Mouse (Mus musculus) forebrain, embryonic 10.5 days (tissue): ENCODE results near the gene Selenof. TPM values are rescaled to one million over a fixed set of nuclear protein-coding genes. Genes with fewer than 3 reads are reported as not detected.
A peak's percentile ranks its signal among the peaks of the same experiment; 100 is the strongest.
"Not testable (repeated sequence)": the region's sequence is repeated elsewhere in the genome, so short reads cannot be mapped to it uniquely, and the experiment has no call there.

Experiments used
- DNase-seq: peaks from one replicate; pipeline ENCODE4 v3.0.0-alpha.2; 2017; ENCODE audit warnings: low spot score; ENCODE audit errors: extremely low spot score
- H3K27ac ChIP-seq: fragments of 300-500 bp; sonication (generic); 2 replicates; pipeline ENCODE4 v1.5.1; 2016; ENCODE audit warnings: mild to moderate bottlenecking
- H3K27me3 ChIP-seq: fragments of 300-500 bp; sonication (generic); 2 replicates; pipeline ENCODE4 v1.6.1; 2016; ENCODE audit warnings: mild to moderate bottlenecking; ENCODE audit not compliant: poor library complexity, severe bottlenecking
- H3K36me3 ChIP-seq: fragments of 300-500 bp; sonication (generic); replicated peaks from 2 replicates; pipeline ENCODE4 v1.6.1; 2016; ENCODE audit warnings: mild to moderate bottlenecking, moderate library complexity
- H3K4me1 ChIP-seq: fragments of 300-500 bp; sonication (generic); 2 replicates; pipeline ENCODE4 v1.6.1; 2016
- H3K4me3 ChIP-seq: fragments of 300-500 bp; sonication (generic); 2 replicates; pipeline ENCODE4 v1.5.1; 2016; ENCODE audit warnings: mild to moderate bottlenecking, moderate library complexity
- H3K9me3 ChIP-seq: fragments of 300-500 bp; sonication (generic); 2 replicates; pipeline ENCODE4 v1.6.1; 2016; ENCODE audit warnings: mild to moderate bottlenecking, moderate library complexity
- WGBS: fragments of 180-500 bp; shearing (Covaris S2); methylation state at CpG from one replicate; pipeline ENCODE4 v1.1.7; 2016; 5-methylcytosine and 5-hydroxymethylcytosine counted together
- polyA plus RNA-seq: library from polyadenylated mRNA; unstranded; fragments of >200 nt; fragmentation: Nextera tagmentation; extraction: Ambion mirVana; gene quantifications from 2 replicates; pipeline ENCODE4 v1.2.1, GENCODE M21; 2016

Gene Selenof
- polyA plus RNA-seq, 1 experiment from 2014 or later: 480 TPM

DNA sequence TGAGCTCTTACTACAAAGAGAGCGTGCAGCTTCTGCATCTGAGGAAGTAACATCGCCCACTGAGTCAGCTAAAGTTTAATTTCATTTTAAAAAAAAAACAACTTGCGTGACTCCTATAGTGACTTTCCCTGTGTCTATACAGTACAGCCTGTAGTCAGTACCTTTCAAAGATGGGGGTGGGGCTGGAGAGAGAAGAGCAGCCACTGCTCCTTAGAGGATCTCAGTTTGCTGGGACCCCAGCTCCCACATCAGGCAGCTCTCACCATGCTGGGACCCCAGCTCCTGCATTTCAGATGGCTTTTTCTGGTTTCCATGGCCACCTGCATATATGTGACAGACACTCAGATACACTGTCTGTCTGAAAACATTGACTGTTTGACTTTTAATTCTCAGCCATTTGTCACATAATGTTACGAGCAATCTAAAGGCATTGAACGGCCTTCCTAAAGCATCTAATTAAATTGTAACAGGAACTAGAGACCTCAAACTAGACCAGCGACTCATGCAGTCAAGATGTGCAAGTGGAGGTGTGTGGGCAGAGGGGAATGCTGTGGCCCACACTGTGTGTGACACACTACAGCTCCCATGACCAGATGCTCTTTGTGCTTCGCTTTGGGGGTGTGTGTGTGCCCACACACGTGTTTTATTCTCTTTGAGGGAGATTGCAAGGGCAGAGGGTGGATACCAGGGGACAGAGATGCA is 19.2 kb downstream of the Selenof start:
- 92% methylated on average over 8 of the region's 8 CpGs for WGBS
- peaks cover 79% of the 10 kb centered on the region for H3K36me3 ChIP-seq
- DNase-seq: no peak
- H3K4me1 ChIP-seq: peaks cover 9% of the 10 kb centered on the region; the same call in 1 of the 2 replicates
- H3K27ac ChIP-seq: no peak overlapping the region
- no peaks in the 10 kb centered on the region for H3K9me3 ChIP-seq
- H3K4me3 ChIP-seq: no peak overlapping the region
- no peaks in the 10 kb centered on the region for H3K27me3 ChIP-seq

DNA sequence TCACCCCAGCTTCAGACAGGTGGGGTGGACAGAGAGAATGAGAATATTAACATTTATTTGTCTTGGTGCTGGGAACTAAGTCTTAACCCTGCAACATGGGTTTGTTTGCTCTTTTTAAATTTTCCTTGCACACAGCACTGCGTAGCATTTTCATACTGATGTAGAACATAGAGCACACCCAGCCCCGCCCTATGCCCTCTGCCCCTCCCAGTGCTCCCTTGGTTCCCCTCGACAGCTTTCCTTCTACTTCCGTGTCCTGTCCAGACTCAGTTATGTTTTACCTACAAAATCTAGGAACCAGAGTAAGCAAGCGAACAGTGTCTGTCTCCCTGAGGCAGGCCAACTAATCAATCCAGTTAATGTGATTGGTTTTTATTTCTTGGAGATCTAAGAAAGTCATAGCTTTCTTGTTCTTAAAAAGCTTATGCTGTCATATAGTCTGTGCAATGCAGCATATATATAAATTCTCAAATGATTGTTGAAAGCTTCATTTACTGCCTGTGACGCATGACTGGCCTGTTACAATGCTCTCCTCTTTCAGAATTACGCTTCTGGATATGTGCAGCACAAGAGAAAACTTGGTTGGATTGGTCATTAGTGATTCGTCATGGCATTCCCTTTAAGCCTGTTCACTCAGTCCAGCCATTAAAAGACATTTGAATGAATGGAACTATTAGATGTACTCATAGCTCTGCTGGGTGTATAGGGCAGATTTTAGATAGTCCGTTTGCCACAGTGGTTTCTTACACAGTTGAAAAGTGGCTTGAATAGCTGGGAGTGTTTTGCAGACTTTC is 23.1 kb downstream of the Selenof start:
- no peak overlapping the region for H3K27ac ChIP-seq
- no peaks in the 10 kb centered on the region for H3K9me3 ChIP-seq
- peaks cover 77% of the 10 kb centered on the region for H3K36me3 ChIP-seq
- DNase-seq: no peak
- no peaks in the 10 kb centered on the region for H3K27me3 ChIP-seq
- WGBS: 80% methylated on average over 9 of the region's 9 CpGs
- H3K4me1 ChIP-seq: peaks cover 27% of the 10 kb centered on the region
- H3K4me3 ChIP-seq: no peak overlapping the region

- Histone ChIP-seq H3K27me3 (no peaks in the 10 kb centered on the region), H3K36me3 (peaks cover 69% of the 10 kb centered on the region), H3K4me1 (peaks cover 46% of the 10 kb centered on the region), H3K9me3 (no peaks in the 10 kb centered on the region), H3K27ac (no peak overlapping the region), H3K4me3 (no peak overlapping the region)
- no peak for DNase-seq
- WGBS: 76% methylated on average over 4 of the region's 4 CpGs
Observed at GRCm38 (mm10) chr3:144597121-144597520, 27.0 kb downstream of the Selenof start.

GRCm38 (mm10) chr3:144597790-144598467 is 27.8 kb downstream of the Selenof start:
- no peak overlapping the region for H3K4me3 ChIP-seq
- peak overlapping the region; percentile 22; the same call in 1 of the 2 replicates for H3K27ac ChIP-seq
- H3K36me3 ChIP-seq: peaks cover 67% of the 10 kb centered on the region
- no peaks in the 10 kb centered on the region for H3K27me3 ChIP-seq
- H3K4me1 ChIP-seq: peaks cover 44% of the 10 kb centered on the region
- no peaks in the 10 kb centered on the region for H3K9me3 ChIP-seq
- 74% methylated on average over 12 of the region's 12 CpGs for WGBS
- DNase-seq: no peak

DNA sequence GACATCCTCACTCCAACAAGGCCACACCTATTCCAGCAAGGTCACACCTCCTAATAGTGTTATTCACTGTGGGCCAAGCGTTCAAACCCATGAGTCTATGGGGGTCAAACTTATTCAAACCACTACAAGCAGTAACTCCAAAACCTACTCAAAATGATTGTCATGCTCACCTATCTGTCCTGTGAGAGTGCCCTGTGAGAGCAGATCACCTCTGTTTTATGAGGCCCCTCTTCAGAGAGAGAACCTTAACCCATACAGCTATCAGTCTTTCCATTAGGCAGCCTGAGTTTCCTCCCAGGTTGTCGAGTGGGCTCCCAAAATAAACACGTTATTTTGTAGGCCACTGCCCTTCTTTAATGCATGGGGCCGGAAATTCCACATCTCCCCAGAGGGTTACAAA is 32.3 kb downstream of the Selenof start:
- peaks cover 36% of the 10 kb centered on the region for H3K36me3 ChIP-seq
- H3K27me3 ChIP-seq: no peaks in the 10 kb centered on the region
- H3K9me3 ChIP-seq: no peaks in the 10 kb centered on the region
- peaks cover 27% of the 10 kb centered on the region for H3K4me1 ChIP-seq
- H3K27ac ChIP-seq: no peak overlapping the region
- WGBS: 83% methylated on average over 4 of the region's 4 CpGs
- DNase-seq: no peak
- no peak overlapping the region for H3K4me3 ChIP-seq

DNA sequence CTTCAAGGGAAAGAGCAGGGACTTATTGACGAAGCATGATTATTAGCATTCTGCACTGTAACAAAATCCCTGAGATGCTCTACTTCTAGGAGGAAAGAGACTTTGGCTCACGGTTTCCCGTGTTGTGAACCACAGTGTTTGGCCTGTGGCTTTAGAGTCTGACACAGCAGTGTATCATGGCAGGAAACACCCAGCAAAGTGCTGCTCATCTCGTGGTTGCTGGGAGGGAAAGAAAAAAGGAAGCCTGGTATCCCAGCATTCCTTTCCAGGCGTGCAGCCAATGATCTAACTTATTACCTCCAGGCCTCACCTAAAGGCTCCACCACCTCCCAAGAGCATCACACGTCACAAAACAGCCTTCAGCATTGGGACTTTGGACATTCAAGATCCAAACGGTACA is 32.7 kb downstream of the Selenof start:
- WGBS: 83% methylated on average over 7 of the region's 7 CpGs
- Histone ChIP-seq H3K9me3 (no peaks in the 10 kb centered on the region), H3K27ac (no peak overlapping the region), H3K36me3 (peaks cover 33% of the 10 kb centered on the region), H3K4me1 (peaks cover 23% of the 10 kb centered on the region), H3K27me3 (no peaks in the 10 kb centered on the region), H3K4me3 (no peak overlapping the region)
- DNase-seq: no peak

DNA sequence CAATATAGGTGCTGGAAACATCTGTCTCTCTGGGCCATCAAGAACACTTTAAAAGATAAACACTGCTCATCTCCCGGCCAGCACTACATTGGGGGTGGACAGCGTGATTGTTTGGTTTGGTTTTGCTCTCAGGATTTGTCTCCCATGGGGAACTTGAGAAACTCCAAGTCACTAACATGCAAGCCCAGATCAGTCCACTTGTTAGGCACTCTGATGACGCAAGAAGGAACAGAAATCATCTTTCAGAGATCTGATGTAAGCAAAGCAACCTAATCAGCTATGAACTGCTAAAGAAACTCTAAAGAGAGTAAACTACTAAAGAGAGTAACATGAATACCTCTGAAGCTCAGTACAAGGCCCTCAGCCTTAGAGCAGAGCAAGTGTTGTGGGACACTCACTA is 33.5 kb downstream of the Selenof start:
- Histone ChIP-seq H3K4me1 (peaks cover 16% of the 10 kb centered on the region; the same call in 1 of the 2 replicates), H3K36me3 (peaks cover 27% of the 10 kb centered on the region), H3K27ac (no peak overlapping the region), H3K27me3 (no peaks in the 10 kb centered on the region), H3K4me3 (no peak overlapping the region), H3K9me3 (no peaks in the 10 kb centered on the region)
- WGBS: 95% methylated on average over 3 of the region's 3 CpGs
- no peak for DNase-seq

DNA sequence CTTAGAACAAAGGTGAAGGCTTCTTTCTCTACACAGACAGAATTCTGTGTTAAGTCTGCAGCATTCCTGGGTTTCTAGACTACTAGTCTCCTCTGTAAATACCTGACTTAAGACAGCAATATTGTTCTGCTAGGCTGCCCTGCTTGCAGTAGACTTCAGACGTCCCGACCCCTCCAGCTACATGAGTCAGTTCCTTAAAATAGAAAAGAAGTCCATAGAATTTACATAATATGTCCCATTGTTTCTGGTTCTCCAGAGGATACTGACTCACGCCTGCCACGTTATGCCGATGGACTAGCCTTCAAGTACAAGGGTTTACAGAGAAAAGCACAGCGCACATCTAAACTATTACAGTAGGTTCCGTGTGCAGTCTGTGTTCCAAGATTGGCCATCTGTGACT is 34.1 kb downstream of the Selenof start:
- no peaks in the 10 kb centered on the region for H3K27me3 ChIP-seq
- 87% methylated on average over 7 of the region's 7 CpGs for WGBS
- no peak overlapping the region for H3K4me3 ChIP-seq
- no peak overlapping the region for H3K27ac ChIP-seq
- H3K36me3 ChIP-seq: peaks cover 23% of the 10 kb centered on the region
- no peaks in the 10 kb centered on the region for H3K9me3 ChIP-seq
- peaks cover 11% of the 10 kb centered on the region; the same call in 1 of the 2 replicates for H3K4me1 ChIP-seq
- DNase-seq: no peak

DNA sequence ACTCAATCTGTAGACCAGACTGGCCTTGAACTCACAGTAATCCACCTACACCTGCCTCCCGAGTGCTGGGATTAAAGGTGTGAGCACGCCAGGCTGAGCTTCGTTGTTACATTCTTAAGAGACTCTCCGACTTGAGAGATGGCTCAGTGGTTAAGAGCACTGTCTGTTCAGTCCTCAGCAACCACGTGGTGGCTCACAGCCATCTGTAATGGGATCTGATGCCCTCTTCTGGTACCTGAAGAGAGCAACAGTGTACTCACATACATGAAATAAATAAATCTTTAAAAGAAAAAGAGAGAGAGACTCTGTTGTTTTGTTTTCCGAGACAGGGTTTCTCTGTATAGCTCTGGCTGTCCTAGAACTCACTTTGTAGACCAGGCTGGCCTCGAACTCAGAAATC is 35.7 kb downstream of the Selenof start:
- 70% methylated on average over 7 of the region's 7 CpGs for WGBS
- not testable (repeated sequence) for H3K9me3 ChIP-seq, DNase-seq, H3K4me3 ChIP-seq, H3K36me3 ChIP-seq, H3K27ac ChIP-seq, H3K27me3 ChIP-seq, H3K4me1 ChIP-seq

GRCm38 (mm10) chr3:144606449-144606848 is 36.3 kb downstream of the Selenof start:
- Histone ChIP-seq H3K27me3 (no peaks in the 10 kb centered on the region), H3K4me1 (peaks cover 10% of the 10 kb centered on the region), H3K4me3 (no peak overlapping the region), H3K9me3 (no peaks in the 10 kb centered on the region), H3K36me3 (peaks cover under 1% of the 10 kb centered on the region), H3K27ac (no peak overlapping the region)
- WGBS: 72% methylated on average over 4 of the region's 4 CpGs
- DNase-seq: no peak

DNA sequence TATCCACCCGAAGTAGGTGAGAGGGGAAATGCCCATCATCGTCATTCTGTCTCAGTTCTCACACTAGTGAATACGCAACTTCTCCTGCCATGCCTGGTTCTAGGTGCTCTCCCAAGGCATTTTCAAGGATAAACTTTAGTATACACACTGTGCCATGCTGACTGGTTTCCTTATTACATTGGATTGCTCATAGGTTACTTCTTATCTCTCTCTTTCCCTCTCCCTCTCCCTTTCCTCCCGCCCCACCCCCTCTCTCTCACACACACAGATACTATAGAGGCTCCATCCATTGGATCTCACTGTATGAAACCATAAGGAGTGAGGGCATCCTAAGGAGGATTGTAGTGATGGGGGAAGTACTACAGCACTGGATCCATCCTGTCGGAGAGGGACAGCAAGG is 38.0 kb downstream of the Selenof start:
- Histone ChIP-seq H3K27me3 (no peaks in the 10 kb centered on the region), H3K9me3 (no peaks in the 10 kb centered on the region), H3K4me1 (peaks cover 23% of the 10 kb centered on the region), H3K27ac (no peak overlapping the region), H3K36me3 (no peaks in the 10 kb centered on the region), H3K4me3 (no peak overlapping the region)
- no peak for DNase-seq
- 93% methylated on average over 5 of the region's 5 CpGs for WGBS

- no peak overlapping the region for H3K4me3 ChIP-seq
- no peak for DNase-seq
- WGBS: 50% methylated on average over 5 of the region's 5 CpGs
Observed at GRCm38 (mm10) chr3:144610759-144611158, 40.7 kb downstream of the Selenof start.

More at GRCm38 (mm10) chr3:144610759-144611158, 40.7 kb downstream of the Selenof start:
- no peaks in the 10 kb centered on the region for H3K36me3 ChIP-seq
- H3K9me3 ChIP-seq: no peaks in the 10 kb centered on the region
- no peaks in the 10 kb centered on the region for H3K27me3 ChIP-seq
- peaks cover 24% of the 10 kb centered on the region for H3K4me1 ChIP-seq
- H3K27ac ChIP-seq: no peak overlapping the region
